Mouse (Mus musculus) yolk sac, embryonic 10.5 days (tissue): ENCODE measurements around the gene Ift88.

ENCODE experiments used
- DNase-seq: peaks from one replicate; pipeline ENCODE4 v3.0.0-alpha.2; 2017; ENCODE audit warnings: low spot score

The Ift88 gene

DNA sequence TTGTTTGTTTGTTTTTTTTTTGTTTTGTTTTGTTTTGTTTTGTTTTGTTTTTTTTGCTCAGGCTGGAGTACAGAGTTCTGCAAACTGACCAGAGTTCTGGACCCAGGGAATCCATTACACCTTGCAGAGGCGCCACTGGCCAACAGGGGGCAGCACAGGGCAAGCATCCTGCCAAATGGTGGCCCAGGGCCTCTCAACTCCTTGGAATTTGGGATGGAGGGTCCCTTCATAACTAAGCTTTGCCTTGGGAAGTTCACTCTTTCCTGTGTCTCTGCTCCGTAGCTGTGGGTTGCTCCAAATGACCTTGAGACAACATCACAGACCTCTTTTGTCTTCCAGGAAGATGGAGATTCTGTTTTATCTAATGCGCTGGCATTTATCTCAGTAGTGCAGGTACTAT, 109.4 kb downstream of the Ift88 start:
- no peak for DNase-seq

DNA sequence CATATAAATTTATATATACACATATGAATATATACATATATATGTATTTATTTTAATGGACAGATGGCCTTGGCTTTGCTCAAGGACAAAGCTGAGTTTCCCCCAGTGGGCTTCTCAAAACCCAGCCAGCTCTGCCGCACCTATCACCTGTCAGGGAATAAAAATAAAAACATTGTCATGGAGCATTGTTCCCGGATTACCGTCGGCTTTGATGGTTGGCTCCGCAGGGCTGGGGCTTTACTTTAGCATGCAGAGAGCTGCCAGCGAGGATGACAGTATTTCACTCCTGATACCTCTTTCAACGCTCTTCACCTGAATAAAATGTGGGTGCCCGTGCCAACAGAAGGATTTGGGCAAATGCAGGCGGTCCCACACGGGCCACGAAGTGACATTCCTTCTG, 110.0 kb downstream of the Ift88 start:
- DNase-seq, result no peak

DNA sequence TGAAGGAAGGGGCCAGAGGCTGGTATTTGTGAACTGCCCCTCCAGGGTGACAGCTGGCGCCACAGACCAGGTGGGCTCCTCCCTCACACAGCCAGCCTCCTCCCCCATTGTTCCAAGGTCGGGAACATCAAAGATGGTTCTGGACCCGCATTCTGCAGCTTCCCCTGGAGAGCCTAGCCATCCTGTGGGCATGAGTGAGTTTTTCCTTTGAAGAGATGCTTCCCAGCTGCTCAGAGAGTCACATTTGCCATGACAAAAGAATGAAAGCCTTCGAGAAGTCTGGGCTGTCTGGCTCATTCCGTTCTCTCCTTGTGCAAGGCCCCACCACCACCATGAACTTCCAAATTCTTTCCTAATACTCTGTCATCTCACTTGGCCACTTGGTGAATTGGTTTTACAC, 110.5 kb downstream of the Ift88 start:
- no peak for DNase-seq

DNA sequence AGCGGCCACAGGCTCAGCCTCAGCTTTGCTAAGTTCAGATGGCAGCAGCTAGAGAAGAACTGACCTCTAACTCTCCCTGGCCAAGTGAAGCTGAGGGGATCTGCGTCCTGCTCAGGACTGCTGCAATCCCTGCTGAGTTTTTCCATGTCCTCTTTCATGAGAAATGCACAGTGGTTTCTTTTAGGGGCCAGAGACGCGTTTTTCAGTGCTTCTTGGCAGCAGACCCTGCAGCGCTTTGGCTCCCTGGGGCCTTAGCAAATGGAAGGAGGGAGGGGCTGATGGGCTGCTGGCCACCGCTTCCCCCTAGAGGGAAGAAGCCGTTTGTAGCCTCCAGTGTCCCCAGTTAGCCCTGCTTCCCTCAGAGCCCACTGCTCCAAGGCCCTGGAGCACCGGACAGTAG, 111.1 kb downstream of the Ift88 start:
- DNase-seq, result no peak

DNA sequence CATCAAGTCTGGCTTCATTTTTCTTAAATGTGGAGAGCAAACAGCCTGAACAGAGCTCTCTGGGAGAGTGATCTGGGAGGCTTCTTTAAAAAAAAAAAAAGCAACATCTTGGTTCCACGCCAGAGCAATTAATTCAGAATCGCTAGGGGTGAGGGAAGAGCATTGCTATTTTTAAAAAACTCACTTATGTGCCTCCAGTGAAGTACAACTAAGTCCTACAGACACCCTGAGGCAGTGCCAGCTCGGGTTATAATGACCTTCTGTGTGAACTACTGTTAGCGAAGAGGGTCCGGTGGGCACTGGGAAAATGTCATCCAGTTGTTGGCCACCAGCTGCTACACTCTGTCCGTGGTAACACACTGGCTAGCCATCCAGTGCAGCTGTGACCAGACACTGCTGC, 111.8 kb downstream of the Ift88 start:
- no peak for DNase-seq

DNA sequence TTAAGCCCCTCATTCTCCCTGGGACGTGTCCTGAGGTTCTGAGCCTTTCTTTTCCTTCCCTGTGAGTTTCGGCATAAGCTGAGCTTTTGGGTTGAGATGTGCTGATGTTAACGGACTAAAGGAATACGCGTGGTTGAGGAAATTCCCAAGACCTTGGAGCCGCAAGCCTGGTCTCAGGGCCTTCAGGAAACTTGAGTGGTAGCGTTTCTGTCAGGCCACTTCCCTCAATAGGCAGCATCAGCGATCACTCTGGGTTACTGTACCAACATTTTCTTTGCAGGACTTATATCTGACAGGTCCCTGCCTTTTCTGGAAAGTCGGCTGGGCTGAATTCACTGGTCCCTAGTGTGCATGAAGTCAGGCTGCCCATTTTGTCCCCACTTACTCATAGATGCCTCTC, 113.0 kb downstream of the Ift88 start:
- DNase-seq, result no peak

DNA sequence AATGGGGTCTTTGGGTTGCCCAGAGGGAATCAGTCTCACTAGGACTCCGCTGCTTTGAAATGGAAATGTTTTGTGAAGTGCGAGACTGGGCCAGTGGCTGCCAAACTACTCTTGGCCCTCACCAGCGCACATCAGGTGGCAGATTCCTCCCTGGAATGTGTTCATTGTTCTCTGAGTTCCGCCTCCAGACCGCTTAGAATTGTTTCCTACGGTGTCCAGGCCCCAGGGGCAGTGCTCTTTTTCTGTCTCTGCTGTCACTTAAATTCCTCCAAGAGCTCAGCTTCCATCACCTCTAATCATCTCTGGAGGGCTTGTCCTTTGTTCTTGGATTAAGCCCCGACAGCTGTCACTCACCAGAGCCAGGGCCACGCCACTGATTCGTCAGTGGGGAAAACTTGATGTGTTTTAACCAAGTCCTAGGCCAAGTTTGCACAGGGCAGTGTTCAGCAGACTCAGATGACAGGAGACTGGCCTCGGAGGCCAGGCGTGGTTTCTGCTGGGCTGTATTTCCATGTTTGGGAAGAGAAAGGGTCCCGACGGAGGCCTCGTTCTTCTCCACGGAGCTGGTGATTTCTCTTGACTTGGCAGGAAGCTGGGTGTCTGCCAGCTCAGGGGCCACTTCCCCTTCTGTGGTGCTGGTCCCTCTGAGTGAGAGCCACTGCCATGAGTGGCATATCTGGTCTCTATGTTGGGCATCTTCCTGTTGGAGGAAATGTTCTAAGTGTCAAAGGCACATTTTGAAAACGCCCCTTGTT, 113.6 kb downstream of the Ift88 start:
- no peak for DNase-seq

DNA sequence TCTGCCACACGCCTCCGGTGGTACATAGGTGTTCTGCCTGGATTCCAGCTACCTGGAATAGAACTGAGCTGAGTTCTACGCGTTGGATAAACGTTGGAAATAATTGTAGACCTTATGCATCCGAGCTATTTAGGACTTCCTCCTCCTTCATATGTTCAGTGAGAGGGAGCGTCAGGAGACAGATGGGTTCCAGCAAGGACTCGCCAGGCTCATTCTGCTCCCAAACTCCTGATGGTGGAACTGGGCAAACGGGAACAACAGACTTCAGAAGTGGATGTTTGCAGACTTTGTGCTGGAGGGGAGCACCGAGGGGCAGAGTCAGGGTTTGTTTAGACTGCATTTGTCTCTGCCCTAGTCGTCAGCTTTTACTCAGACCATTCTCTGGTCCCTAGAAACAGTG, 116.8 kb downstream of the Ift88 start:
- no peak for DNase-seq

DNA sequence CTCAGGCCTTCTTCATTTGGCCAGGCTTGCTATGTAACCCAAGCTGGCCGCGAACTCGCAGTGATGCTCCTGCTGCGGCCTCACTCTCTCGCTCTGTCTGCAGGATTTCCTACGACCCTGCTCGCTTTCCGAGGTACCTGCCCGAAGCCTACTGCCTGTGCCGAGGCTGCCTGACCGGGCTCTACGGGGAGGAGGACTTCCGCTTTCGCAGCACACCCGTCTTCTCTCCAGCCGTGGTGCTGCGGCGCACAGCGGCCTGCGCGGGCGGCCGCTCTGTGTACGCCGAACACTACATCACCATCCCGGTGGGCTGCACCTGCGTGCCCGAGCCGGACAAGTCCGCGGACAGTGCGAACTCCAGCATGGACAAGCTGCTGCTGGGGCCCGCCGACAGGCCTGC, 118.4 kb downstream of the Ift88 start:
- DNase-seq, result no peak

DNA sequence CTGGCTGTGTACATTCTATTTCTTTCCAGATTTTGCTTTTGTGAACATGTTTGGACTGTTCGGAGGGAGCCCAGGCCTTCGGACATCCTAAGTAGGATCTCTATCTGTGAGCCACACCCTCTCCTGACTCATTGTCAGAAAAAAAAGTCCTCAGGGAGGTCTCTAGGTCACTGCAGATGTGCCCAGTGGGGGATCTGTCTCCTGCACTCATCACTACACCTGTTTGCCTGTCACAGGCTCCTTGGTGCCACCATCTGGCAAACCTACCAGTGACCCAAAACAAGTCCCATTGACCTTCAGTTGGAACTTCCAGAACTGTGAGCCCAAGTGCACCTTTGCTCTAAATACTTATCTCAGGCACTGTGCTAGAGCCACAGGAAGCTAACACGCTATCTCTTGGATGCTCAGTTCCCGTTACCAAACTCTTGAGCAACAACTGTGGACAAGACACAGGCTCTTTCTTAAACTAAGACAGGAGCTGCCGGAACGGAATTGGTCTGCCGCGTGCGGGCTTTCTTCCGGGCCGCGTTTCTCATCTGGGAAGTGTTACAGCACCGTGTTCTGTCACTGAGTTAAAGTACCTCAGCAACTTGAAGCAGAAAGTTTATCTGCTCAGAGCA, 119.7 kb downstream of the Ift88 start:
- DNase-seq, result no peak

DNA sequence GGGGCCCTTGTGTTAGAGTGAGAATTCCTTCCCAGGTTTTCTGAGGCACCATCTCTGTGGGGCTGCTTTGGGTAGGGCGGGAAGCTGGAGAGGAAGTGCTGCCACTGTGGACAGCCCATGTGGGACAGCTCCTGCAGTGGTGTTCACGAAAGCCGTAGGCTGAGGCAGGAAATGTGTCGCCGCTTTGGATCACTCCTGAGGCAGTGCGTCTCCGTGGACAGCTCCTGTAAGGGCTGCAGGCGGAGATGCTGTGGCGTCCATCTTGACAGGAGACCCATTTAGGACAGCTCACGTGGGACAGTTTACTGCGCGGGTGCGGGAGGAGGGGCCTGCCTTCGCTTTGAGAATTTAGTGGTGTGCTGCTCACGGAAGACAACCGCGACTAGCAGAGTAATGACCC, 121.7 kb downstream of the Ift88 start:
- DNase-seq, result no peak

DNA sequence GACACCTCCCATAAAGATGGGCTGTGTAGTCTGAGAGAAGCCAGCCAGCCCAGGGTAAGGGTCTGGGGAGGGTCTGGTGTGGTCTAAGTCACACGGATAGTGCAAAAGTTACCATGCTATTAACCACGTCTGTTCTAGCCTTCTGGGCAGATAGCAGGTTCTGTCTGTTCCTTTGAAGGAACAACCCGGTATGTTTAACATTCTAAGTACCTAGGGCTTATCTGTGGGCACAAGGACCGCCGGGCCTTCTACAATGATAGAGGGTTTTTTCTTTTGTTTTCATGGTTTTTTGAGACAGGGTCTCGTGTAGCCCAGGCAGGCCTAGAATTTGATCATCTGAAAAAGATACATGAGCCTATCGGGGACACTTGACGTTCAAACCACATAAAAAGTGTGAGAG, 122.3 kb downstream of the Ift88 start:
- no peak for DNase-seq

DNA sequence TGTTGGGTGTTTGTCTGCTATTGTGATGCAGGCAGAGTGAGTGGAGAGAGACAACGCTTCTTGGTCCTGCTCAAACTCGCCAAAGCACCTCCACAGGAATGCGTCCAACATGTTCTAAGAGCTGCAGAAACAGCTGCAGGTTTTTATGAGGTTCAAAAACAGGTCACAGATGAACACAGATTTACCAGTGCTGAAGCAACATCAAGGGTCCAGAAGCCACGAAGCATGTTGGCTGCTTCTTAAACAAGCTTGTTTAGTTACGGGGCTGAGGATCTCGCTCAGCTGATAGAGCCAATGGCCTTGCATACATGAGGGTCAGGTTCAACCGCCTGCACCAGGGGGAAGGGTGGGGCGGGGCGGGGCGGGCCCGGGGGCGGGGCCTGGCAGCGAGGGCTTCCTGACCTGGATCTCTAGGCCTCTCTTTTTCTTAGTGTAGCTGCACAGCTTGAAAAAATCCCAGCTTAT, 122.7 kb downstream of the Ift88 start:
- peak; percentile 83 for DNase-seq

DNA sequence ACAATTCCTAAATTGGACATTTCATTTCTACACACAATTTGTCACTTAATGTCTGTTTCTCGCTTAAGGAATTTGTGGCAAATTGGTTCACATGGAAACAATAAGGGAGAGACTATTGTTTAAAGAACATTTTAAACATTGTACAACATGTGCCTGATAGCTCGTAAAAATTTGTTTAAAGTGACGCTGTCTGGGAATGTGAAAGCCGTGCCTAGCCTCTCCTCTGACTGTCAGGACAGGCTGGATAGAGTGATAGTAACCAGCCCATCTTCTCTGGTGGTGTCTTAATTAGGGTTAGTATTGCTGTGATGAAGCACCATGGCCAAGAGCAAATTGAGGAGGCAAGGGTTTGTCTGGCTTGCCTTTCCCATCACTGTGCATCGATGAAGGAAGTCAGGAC, 123.2 kb downstream of the Ift88 start:
- DNase-seq, result no peak

DNA sequence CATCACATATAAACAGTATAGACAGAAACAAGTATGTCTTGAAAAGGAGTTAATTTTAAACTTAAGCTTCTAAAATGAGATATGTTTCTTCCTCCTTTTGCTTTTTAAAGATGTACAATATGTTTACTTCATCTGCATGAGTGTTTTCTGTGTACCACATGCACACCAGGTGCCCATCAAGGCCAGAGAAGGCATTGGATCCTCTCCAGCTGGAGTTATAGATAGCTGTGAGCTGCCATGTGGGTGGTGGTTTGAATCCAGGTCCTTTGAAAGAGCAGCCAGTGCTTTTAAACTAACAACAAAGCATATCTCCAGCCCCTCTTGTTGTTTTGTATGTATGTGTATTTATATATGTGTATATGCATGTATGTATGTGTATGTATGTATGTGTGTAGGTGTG, 129.1 kb downstream of the Ift88 start:
- DNase-seq, result no peak

DNA sequence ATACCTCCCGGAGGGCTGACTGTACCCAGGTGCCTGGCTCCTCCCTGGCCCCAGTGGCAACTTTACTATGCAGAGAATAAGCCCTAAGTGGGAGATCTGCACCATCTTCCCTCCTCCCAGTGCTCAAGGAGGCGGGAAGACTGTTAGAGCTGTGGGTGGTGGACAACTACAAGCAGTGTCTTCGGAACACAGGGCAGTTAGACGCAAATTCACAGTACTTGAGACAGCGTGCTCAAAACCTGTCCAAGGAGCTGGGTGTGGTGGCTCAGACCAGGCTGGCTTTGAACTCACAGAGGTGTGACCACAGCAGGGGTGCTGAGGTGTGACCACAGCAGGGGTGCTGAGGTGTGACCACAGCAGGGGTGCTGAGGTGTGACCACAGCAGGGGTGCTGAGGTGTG, 130.6 kb downstream of the Ift88 start:
- no peak for DNase-seq

DNA sequence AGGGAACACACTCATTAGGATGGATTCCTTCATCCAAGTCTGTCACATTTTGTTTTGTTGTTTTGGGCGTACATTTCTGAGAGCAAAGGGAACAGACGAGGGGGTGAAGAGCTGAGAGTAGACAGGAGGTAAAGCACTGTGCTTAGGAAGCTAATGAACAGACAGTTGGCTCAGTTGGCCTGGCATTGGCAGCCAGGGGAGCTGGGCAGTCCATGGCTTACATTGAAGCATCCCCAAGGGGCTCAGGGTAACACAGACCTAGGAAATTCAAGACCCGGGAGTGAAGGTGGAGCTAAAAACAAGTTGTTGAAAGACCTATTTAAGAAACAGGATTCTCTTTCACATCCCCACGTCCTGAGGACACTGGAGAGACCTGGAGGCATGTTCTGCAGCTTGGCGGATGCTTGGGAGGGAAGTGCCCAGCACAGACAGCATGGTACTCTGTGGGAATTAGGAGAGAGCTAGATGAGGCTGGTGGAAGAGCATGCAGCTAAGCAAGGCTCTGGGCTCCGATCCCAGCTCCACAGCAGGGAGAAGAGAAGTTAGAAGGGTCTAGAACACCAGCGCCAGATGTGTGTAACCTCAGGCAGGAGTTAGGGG, 131.7 kb downstream of the Ift88 start:
- DNase-seq, result no peak

DNA sequence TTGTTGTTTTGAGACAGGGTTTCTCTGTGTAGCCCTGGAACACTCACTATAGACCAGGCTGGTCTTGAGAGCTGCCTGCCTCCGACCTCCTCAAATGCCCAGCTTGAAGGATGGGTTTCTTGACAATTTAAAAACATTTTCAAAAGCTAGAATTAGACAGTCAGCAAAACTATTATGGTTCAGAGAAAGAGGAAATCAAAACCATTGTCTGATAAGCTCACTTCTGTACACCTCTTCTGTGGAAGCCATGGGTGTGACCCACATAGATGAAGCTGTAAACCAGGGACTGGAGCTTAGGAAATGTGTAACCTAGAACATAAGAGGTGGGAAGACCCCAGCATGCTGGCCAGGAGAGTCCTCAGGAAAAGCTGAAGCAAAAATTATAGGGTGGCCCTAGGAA, 133.1 kb downstream of the Ift88 start:
- DNase-seq, result no peak

DNA sequence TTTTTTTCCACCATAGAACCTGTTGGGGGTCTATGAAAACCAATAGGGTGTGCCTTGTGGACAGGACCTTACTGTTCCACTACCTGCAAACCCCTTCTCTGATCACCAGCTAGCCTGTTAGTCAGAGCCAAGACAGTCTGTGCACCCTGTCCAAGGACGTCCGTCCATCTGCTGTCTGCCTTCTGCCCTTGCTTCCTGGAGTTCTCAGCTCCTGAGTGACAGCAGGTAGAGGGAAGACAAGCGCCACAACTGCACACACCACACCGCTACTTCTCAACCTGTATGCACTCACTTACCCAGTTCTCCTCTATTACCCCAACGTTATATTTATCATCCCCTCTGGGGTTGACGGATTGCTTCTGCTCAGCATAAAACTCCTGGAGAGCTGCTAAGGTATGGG, 141.8 kb downstream of the Ift88 start:
- no peak for DNase-seq
